Mouse (Mus musculus) limb, embryonic 13.5 days (tissue): ENCODE measurements around the gene Ankrd1. TPM values are rescaled to one million over a fixed set of nuclear protein-coding genes. Genes with fewer than 3 reads are reported as not detected.

Experiments used
- ATAC-seq: fragments of 200-750 bp; cut with Nextera tagmentation; 2 replicates; pipeline ENCODE4 v1.8.0; 2017; ENCODE audit warnings: low read depth, moderate number of reproducible peaks, moderate TSS enrichment; ENCODE audit not compliant: low FRiP score
- H3K27ac ChIP-seq: fragments of 300-500 bp; sonication (generic); 2 replicates; pipeline ENCODE4 v1.5.1; 2015; ENCODE audit warnings: inconsistent platforms, mild to moderate bottlenecking, moderate library complexity
- H3K27me3 ChIP-seq: fragments of 300-500 bp; sonication (generic); 2 replicates; pipeline ENCODE4 v1.6.1; 2015; ENCODE audit warnings: mild to moderate bottlenecking, inconsistent platforms
- H3K36me3 ChIP-seq: fragments of 300-500 bp; sonication (generic); 2 replicates; pipeline ENCODE4 v1.6.1; 2015; ENCODE audit warnings: inconsistent platforms, mild to moderate bottlenecking, moderate library complexity
- H3K4me1 ChIP-seq: fragments of 300-500 bp; sonication (generic); 2 replicates; pipeline ENCODE4 v1.6.1; 2015; ENCODE audit warnings: inconsistent platforms
- H3K4me2 ChIP-seq: fragments of 300-500 bp; sonication (generic); replicated peaks from 2 replicates; pipeline ENCODE4 v1.6.1; 2015; ENCODE audit warnings: inconsistent platforms, mild to moderate bottlenecking, moderate library complexity
- H3K4me3 ChIP-seq: fragments of 300-500 bp; sonication (generic); 2 replicates; pipeline ENCODE4 v1.5.1; 2015; ENCODE audit warnings: moderate library complexity, mild to moderate bottlenecking, inconsistent platforms
- H3K9ac ChIP-seq: fragments of 300-500 bp; sonication (generic); 2 replicates; pipeline ENCODE4 v1.6.1; 2015; ENCODE audit warnings: mild to moderate bottlenecking, inconsistent platforms
- H3K9me3 ChIP-seq: fragments of 300-500 bp; sonication (generic); 2 replicates; pipeline ENCODE4 v1.6.1; 2016; ENCODE audit warnings: inconsistent platforms
- WGBS: fragments of 180-500 bp; shearing (Covaris S2); methylation state at CpG from one replicate; pipeline ENCODE4 v1.1.7; 2015; 5-methylcytosine and 5-hydroxymethylcytosine counted together
- polyA plus RNA-seq: library from polyadenylated mRNA; unstranded; fragments of >200 nt; fragmentation: Nextera tagmentation; extraction: Ambion mirVana; gene quantifications from 2 replicates; pipeline ENCODE4 v1.2.1, GENCODE M21; 2015

Ankrd1 gene
- polyA plus RNA-seq, 1 experiment from 2014 or later = 2.8 TPM

- Histone ChIP-seq H3K4me1 (peaks cover 4% of the 10 kb centered on the region; the same call in 1 of the 2 replicates), H3K36me3 (no peaks in the 10 kb centered on the region), H3K9me3 (no peaks in the 10 kb centered on the region), H3K27ac (no peak overlapping the region), H3K4me2 (no peak overlapping the region), H3K27me3 (no peaks in the 10 kb centered on the region), H3K9ac (no peak overlapping the region), H3K4me3 (no peak overlapping the region)
- WGBS = 70% methylated on average over 6 of the region's 6 CpGs
- ATAC-seq = no peak
Observed at GRCm38 (mm10) chr19:36131990-36132389, 12.1 kb upstream of the Ankrd1 start.

- Histone ChIP-seq H3K27ac (no peak overlapping the region), H3K4me3 (no peak overlapping the region), H3K4me1 (peaks cover 4% of the 10 kb centered on the region; the same call in 1 of the 2 replicates), H3K9ac (no peak overlapping the region), H3K27me3 (no peaks in the 10 kb centered on the region), H3K9me3 (no peaks in the 10 kb centered on the region), H3K36me3 (no peaks in the 10 kb centered on the region), H3K4me2 (no peak overlapping the region)
- ATAC-seq = no peak
- 61% methylated on average over 2 of the region's 2 CpGs for WGBS
Observed at GRCm38 (mm10) chr19:36130181-36130580, 10.3 kb upstream of the Ankrd1 start.

- no peak for ATAC-seq
- Histone ChIP-seq H3K27ac (no peak overlapping the region), H3K9ac (no peak overlapping the region), H3K4me2 (peak overlapping the region; percentile 10; the same call in 1 of the 2 replicates), H3K9me3 (no peaks in the 10 kb centered on the region), H3K4me1 (peaks cover 4% of the 10 kb centered on the region; the same call in 1 of the 2 replicates), H3K36me3 (no peaks in the 10 kb centered on the region), H3K4me3 (no peak overlapping the region), H3K27me3 (no peaks in the 10 kb centered on the region)
- 30% methylated on average over 12 of the region's 12 CpGs for WGBS
Observed at GRCm38 (mm10) chr19:36129643-36130042, 9.7 kb upstream of the Ankrd1 start.

DNA sequence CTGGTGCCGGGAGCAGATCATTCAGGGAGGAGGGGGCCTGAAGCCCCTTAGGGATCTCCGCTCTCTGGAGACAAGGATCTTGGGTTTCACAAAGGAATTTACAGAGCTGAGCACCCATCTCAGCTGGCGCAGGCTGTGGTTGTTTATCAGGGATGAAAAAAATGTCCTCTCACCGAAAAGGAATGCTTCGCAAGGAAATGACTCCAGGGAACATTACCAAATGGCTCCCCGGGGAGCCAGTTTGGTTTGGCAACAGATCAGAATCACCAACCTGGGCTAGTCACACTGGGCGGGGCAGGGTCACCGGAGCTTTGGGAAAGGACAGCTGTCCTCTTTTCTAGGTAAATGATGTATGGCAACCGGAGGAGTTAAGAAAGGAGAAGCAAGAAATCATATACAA is 9.3 kb upstream of the Ankrd1 start:
- peaks cover 4% of the 10 kb centered on the region; the same call in 1 of the 2 replicates for H3K4me1 ChIP-seq
- peak overlapping the region; percentile 10; the same call in 1 of the 2 replicates for H3K4me2 ChIP-seq
- 25% methylated on average over 9 of the region's 9 CpGs for WGBS
- H3K9ac ChIP-seq = no peak overlapping the region
- no peaks in the 10 kb centered on the region for H3K9me3 ChIP-seq
- H3K4me3 ChIP-seq = no peak overlapping the region
- no peak overlapping the region for H3K27ac ChIP-seq
- ATAC-seq = no peak
- H3K27me3 ChIP-seq = no peaks in the 10 kb centered on the region
- no peaks in the 10 kb centered on the region for H3K36me3 ChIP-seq

DNA sequence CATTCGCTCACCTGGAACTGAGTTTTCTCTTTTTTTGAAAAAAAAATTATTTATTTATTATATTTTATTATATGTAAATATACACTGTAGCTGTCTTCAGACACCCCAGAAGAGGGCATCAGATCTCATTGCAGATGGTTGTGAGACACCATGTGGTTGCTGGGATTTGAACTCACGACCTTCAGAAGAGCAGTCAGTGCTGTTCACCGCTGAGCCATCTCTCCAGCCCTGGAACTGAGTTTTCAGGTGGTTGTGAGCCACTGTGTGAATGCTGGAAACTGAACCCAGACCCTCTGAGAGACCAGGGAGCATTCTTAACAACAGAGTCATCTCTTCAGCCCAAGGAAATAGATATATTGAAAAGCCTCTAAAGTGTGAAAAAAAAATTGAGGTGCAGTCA is 8.5 kb upstream of the Ankrd1 start:
- Histone ChIP-seq H3K27ac (no peak overlapping the region), H3K4me1 (peaks cover 4% of the 10 kb centered on the region; the same call in 1 of the 2 replicates), H3K4me3 (no peak overlapping the region), H3K36me3 (no peaks in the 10 kb centered on the region), H3K9ac (no peak overlapping the region), H3K27me3 (no peaks in the 10 kb centered on the region), H3K4me2 (no peak overlapping the region), H3K9me3 (peaks cover 6% of the 10 kb centered on the region; the same call in 1 of the 2 replicates)
- 90% methylated on average over 3 of the region's 3 CpGs for WGBS
- ATAC-seq = no peak

DNA sequence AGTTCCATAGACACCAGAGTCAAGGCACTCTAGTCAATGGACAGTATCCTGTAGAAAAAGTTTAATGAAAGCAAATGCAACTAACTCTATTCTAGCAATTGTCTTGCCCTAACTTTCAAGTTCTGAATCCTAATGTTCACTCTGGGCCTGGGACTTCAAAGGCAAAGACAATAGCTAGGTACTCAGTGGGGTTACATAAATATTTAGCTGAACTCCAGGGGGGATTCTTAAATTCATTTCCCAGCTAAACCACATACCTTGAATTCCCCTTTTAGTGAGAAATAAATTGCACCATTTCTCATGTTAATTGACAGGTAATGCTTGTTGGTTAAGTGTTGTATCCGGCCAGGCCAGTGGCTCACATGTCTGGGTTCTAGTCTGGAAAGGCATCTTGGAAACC is 4.3 kb upstream of the Ankrd1 start:
- no peak overlapping the region for H3K27ac ChIP-seq
- no peak overlapping the region for H3K4me2 ChIP-seq
- WGBS = 38% methylated on average over 1 of the region's 1 CpGs
- H3K9ac ChIP-seq = no peak overlapping the region
- H3K36me3 ChIP-seq = no peaks in the 10 kb centered on the region
- peaks cover 9% of the 10 kb centered on the region; the same call in 1 of the 2 replicates for H3K9me3 ChIP-seq
- H3K27me3 ChIP-seq = no peaks in the 10 kb centered on the region
- no peak for ATAC-seq
- H3K4me3 ChIP-seq = no peak overlapping the region
- peaks cover 2% of the 10 kb centered on the region; the same call in 1 of the 2 replicates for H3K4me1 ChIP-seq

DNA sequence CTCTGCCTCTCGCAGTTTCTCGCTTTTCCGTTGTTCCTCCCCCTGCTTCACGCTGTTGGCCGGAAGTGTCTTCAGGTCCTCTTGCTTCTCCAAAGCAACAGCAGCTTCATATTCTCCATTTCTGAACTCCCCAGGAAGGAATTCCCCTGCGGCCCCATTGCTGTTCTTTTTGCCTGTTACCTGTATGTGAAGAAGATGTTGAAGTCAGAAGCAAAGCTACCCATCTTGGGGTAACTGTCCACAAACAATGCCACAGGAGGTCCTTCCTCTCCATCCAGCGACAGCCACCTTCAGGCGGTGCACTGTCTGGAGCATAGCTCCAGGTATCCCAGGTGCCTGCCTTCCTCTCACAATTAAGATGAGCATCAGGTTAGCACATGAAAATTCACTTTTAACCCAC is 680 bp downstream of the Ankrd1 start:
- Histone ChIP-seq H3K9me3 (peaks cover 9% of the 10 kb centered on the region; the same call in 1 of the 2 replicates), H3K27me3 (no peaks in the 10 kb centered on the region), H3K4me3 (no peak overlapping the region), H3K36me3 (no peaks in the 10 kb centered on the region), H3K4me1 (no peaks in the 10 kb centered on the region), H3K9ac (no peak overlapping the region), H3K4me2 (no peak overlapping the region), H3K27ac (no peak overlapping the region)
- 89% methylated on average over 8 of the region's 8 CpGs for WGBS
- no peak for ATAC-seq

DNA sequence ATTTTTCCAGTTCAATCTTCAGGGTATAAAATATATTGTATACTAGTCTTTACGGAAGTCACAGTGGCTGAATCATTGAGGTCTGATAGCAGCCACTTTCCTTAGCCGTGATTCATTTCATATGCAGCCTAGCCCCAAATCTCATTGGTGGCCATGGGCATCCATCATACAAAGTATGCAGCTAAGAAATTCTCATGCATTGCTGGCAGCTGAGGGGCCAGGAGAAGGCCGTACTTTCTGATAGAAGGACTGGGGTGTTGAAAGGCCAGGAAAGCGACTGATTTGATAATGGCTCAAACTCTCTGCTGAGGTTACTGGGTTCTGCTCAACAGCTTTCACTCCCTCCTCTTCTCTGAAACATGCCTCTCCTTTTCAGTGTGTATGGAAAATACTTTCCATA is 3.7 kb downstream of the Ankrd1 start:
- Histone ChIP-seq H3K4me1 (no peaks in the 10 kb centered on the region), H3K9ac (no peak overlapping the region), H3K36me3 (no peaks in the 10 kb centered on the region), H3K4me2 (no peak overlapping the region), H3K27me3 (peaks cover 4% of the 10 kb centered on the region; the same call in 1 of the 2 replicates), H3K4me3 (no peak overlapping the region), H3K9me3 (no peaks in the 10 kb centered on the region), H3K27ac (no peak overlapping the region)
- 78% methylated on average over 4 of the region's 4 CpGs for WGBS
- no peak for ATAC-seq

GRCm38 (mm10) chr19:36112007-36112406 is 7.9 kb downstream of the Ankrd1 start:
- no peak overlapping the region for H3K27ac ChIP-seq
- H3K27me3 ChIP-seq = peaks cover 4% of the 10 kb centered on the region; the same call in 1 of the 2 replicates
- H3K9me3 ChIP-seq = no peaks in the 10 kb centered on the region
- no peak overlapping the region for H3K9ac ChIP-seq
- no peak overlapping the region for H3K4me3 ChIP-seq
- ATAC-seq = no peak
- no peaks in the 10 kb centered on the region for H3K36me3 ChIP-seq
- peak overlapping the region; percentile 27; the same call in 1 of the 2 replicates for H3K4me2 ChIP-seq
- no peaks in the 10 kb centered on the region for H3K4me1 ChIP-seq
- 55% methylated on average over 17 of the region's 17 CpGs for WGBS

- 0 out of 2 replicates have a peak overlapping the region, but pooled peaks have one; percentile 16 for H3K4me2 ChIP-seq
- no peaks in the 10 kb centered on the region for H3K9me3 ChIP-seq
- H3K27me3 ChIP-seq = peaks cover 4% of the 10 kb centered on the region; the same call in 1 of the 2 replicates
- H3K27ac ChIP-seq = no peak overlapping the region
- no peak overlapping the region for H3K9ac ChIP-seq
- H3K4me3 ChIP-seq = no peak overlapping the region
- 28% methylated on average over 7 of the region's 7 CpGs for WGBS
- no peaks in the 10 kb centered on the region for H3K4me1 ChIP-seq
- ATAC-seq = peak; percentile 36
- H3K36me3 ChIP-seq = no peaks in the 10 kb centered on the region
Observed at GRCm38 (mm10) chr19:36111054-36111895, 8.6 kb downstream of the Ankrd1 start.

DNA sequence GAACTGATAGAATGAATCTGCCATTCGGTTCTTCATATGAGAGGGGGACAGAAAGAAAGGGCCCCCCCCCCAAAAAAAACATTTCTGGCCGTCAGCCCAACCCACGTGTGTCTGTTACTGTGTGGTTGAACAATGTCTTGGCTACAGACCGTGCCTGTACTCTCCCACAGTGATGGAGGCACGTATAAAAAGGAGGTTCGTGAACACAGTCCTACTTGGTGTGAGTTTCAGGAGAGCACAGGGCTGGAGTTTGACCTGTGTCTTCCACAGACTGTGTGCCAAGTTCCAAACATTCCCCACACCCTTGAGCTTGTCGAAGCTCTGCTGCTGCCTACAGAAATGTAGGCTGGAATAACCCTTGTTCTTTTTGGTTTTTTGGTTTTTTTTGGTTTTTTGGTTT is 9.4 kb downstream of the Ankrd1 start:
- Histone ChIP-seq H3K9ac (no peak overlapping the region), H3K9me3 (no peaks in the 10 kb centered on the region), H3K27ac (no peak overlapping the region), H3K27me3 (peaks cover 4% of the 10 kb centered on the region; the same call in 1 of the 2 replicates), H3K4me3 (no peak overlapping the region), H3K4me2 (no peak overlapping the region), H3K4me1 (no peaks in the 10 kb centered on the region), H3K36me3 (peaks cover 5% of the 10 kb centered on the region; the same call in 1 of the 2 replicates)
- WGBS = 44% methylated on average over 7 of the region's 7 CpGs
- ATAC-seq = peak; percentile 36; the same call in 1 of the 2 replicates

DNA sequence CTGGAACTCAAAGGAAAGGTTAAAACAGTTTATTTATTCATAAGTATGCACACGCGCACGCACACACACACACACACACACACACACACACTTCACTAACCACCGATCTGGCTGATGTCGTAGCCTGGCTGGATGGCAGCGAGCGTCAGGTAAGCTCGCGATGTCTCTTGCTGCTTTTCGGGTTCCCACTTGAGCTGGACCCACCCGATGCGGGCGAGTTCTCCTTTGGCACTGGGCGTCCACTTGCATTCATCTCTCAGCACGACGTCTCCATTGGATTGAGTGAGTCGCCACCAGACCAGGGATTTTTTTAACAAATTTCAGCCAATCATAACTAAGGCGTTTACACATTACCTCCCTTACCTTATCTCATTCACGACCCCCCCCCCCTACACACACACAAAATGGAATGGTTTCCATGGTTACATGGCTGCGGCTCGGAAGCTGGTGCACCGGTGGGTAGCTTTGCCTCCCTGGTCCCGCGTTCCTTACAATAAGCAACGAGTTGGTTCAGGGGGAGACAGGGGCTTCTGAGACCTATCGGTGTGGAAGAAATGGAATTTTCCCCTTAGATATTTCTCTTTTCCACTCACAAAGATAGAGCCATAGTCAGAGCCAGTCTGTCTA is 10.5 kb downstream of the Ankrd1 start:
- Histone ChIP-seq H3K9ac (no peak overlapping the region), H3K9me3 (no peaks in the 10 kb centered on the region), H3K27ac (no peak overlapping the region), H3K4me3 (no peak overlapping the region), H3K36me3 (peaks cover 7% of the 10 kb centered on the region; the same call in 1 of the 2 replicates), H3K4me2 (no peak overlapping the region), H3K27me3 (peaks cover 4% of the 10 kb centered on the region; the same call in 1 of the 2 replicates), H3K4me1 (no peaks in the 10 kb centered on the region)
- no peak for ATAC-seq
- 88% methylated on average over 26 of the region's 26 CpGs for WGBS
